Mouse (Mus musculus) cerebellum, adult 9-11 months (tissue): ENCODE results near the gene Rassf5.
A peak's percentile ranks its signal among the peaks of the same experiment; 100 is the strongest.

Experiments
- DNase-seq: peaks from one replicate; pipeline ENCODE4 v3.0.0; 2022

The Rassf5 gene

GRCm38 (mm10) chr1:131207531-131207930, 37.5 kb downstream of the Rassf5 start:
- peak; percentile 25 for DNase-seq

DNA sequence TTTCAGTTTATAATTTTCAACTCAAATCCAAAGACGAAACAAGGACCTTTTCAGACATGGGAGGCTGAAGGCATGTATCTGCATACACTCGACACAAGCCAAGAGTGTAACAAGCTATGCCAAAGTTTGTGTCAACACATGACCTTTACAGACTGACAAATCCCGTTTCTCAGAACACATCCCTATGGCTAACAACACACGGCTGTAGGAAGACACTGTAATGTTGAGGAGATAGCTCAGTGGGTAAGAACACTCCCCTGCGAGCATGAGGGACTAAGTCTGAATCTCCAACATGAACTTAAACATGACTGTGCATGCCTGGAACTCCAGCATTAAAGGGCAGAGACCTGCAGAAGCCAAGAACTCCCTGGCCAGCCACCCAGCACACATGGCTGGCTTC, 38.7 kb downstream of the Rassf5 start:
- no peak for DNase-seq

DNA sequence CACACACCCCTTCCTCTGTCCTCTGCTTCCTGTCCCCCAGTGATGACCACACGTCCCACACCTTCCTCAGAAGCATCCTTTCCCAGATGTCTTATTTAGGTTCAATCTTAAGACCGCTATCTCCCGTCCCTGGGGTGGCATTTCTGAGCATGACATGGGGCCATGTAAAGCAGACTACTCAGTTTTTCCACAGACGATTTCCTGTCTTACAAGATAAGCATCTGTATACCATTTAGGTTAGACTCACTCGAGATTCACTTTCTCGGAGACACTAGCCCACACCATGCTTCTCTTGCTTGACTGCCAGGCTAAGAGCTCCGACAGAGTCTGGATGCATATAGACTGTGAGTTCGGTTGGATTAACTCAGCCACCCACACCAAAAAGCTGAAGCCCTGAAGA, 40.6 kb downstream of the Rassf5 start:
- no peak for DNase-seq

- DNase-seq: no peak
These were observed 43.7 kb downstream of the Rassf5 start for GRCm38 (mm10) chr1:131201391-131201790.

- DNase-seq: no peak
These were observed 44.5 kb downstream of the Rassf5 start for GRCm38 (mm10) chr1:131200588-131200987.

DNA sequence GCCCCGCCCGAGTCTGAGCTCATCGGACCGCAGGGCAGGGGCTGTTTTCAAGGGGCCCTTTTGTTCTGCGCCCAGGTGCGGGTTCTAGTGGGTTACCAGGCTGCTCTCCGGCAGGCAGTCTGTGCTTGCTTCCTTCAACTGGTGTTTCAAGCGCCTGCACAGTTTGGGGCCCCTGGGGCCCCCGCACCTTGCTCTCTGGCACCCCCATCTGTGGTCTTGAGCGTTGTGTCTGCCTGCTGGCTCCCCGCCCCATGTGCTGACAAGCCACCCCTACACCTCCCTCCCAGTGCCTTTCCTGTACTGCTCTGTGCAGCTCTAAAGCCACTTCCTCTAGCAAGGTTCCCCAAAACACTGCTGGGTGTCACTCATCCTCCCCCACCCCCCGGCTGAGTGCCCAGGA, 45.1 kb downstream of the Rassf5 start:
- DNase-seq: peak; percentile 22

GRCm38 (mm10) chr1:131199118-131199821, 45.8 kb downstream of the Rassf5 start:
- peak; percentile 66 for DNase-seq

GRCm38 (mm10) chr1:131198417-131198960, 46.6 kb downstream of the Rassf5 start:
- DNase-seq: no peak

GRCm38 (mm10) chr1:131196107-131196506, 49.0 kb downstream of the Rassf5 start:
- no peak for DNase-seq

DNA sequence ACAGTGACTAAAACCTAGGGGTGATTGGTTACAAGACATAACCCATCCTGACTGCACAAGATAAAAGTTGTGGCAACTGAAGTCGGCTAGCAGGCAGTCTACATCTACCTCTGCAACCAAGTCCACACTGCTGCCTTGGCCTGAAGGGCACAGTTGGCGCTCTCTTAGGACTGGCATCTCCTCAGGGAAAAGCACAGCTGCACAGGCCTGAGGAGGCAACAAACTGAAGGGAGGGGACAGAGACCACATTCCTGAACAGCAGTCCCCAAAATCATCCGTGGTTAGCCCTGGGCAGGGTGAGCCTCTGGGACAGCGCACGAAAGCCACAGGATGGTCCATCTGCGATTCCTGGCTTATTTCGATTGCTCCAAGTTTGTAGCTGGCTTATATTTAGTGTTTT, 49.4 kb downstream of the Rassf5 start:
- DNase-seq: no peak

DNA sequence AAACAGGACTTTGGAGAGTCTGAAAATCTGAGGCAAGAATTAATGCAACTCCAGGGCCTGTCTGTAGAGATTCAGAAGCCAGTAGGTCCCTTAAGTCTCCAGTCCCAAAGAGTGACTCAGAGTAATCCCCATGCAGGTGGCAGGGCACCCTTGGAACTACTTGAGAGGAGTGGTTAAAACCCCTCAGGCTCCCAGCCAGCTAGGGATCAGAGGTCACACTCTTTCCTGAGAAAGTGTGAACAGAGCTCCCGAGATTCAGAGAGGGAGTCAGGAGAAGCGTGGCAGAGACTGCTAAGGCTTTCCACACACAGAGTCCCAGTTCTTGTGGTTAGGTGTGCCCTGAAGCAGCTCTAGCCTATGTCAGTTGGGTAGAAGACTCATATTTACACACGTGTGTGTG, 51.3 kb downstream of the Rassf5 start:
- no peak for DNase-seq

GRCm38 (mm10) chr1:131188655-131189054, 56.4 kb downstream of the Rassf5 start:
- no peak for DNase-seq

DNA sequence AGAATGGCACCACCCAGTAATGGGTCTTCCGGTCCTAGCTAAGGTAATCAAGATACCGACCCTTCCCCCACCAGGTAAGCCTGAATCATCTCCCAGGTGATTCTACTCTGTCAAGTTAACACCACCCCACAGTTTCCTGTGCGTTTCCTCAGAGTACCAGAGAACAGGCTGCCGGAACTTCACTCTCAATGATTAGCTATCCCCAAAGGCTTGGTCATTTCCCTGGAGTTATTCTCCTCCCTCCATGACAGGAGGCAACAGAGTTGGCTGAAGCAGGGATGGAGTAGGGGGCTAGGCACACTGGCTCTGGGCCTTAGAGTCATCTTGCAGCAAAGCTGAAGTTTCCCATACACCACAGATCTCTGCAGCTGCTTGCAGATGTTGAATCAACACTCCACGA, 57.2 kb downstream of the Rassf5 start:
- DNase-seq: no peak

- DNase-seq: no peak
These were observed 58.1 kb downstream of the Rassf5 start for GRCm38 (mm10) chr1:131186995-131187394.

GRCm38 (mm10) chr1:131185821-131186506, 59.1 kb downstream of the Rassf5 start:
- no peak for DNase-seq

DNA sequence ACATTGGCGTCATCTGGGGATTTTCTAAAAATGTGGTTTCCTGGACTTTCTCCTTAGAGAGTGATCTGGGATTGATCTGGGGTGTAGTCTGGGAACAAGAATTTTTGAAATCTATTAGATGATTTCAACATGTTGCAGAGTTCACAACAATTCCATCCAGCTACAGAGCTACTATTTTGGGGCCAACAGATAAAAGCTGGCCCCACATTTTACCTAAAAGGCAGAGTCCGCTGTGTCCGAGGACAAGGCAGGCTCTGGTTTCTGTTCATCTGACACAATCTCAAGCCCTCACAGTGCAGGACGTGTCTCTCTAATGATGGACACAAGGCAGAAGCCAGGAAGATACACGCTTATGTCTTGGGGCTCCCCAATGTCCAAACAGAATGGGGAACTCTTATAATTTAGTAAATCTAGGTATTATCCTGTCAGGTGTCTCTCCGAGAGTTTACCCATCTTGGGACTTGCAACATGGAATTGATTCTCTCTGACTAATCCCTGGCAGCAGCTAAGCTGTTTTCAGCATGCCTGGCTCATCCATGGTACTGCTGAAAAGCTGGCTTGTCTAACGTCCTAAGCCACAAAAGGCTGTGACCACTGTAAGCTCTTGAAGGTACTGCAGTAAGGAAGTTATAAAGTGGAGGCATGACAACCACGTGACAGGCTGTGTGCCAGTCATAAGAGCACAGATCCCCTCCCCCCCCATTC, 60.0 kb downstream of the Rassf5 start:
- DNase-seq: no peak

DNA sequence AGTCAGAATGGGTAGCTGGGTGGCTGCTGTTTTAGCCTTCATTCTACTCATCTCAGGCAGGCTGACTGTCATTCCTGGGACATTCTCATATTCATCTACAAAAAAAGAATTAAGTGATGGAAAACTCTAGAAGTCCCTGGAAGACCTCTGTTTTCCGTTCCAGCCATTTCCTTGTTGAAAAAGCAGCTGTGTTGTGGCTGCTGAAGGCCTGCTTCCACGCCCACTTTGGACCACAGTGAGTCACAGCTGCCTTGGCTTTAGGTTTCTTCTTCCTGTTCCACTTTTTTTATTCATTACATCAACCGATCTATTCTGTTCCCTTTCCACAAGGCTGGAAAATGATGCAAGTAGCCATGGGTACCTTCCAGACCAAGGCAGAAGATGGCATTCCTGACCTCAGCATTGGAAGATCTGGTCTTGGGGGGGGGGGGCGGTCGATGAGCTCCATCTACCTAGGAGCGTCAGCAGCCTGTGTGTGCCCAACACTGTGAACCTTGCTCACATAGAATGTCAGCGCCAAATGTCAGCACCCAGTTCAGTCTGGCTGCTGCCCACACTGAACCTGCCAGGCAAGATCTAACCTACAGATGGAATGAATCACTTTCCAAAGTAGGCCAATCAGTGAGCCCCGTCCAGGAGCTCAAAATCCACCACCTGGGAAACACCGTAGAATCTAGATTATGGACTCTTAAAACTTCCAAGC, 60.7 kb downstream of the Rassf5 start:
- DNase-seq: no peak

DNA sequence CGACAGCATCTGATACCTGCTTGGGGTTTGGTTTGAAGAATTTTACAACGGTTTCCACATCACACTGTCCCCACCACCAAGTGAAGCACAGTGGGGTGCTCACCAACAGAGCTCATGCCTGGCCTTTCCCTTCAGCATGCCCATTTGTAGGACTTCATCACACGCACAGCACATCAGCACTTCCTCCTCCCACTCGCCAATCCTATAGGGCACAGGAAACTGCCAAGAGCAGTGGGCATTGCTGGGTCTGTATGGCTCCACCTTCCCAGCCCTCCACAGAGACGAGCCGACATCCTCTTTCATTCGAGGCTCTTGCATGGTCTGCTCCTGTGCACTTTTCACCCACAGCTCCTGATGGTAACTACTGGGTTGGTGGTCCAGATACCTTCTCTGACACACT, 61.9 kb downstream of the Rassf5 start:
- DNase-seq: no peak

DNA sequence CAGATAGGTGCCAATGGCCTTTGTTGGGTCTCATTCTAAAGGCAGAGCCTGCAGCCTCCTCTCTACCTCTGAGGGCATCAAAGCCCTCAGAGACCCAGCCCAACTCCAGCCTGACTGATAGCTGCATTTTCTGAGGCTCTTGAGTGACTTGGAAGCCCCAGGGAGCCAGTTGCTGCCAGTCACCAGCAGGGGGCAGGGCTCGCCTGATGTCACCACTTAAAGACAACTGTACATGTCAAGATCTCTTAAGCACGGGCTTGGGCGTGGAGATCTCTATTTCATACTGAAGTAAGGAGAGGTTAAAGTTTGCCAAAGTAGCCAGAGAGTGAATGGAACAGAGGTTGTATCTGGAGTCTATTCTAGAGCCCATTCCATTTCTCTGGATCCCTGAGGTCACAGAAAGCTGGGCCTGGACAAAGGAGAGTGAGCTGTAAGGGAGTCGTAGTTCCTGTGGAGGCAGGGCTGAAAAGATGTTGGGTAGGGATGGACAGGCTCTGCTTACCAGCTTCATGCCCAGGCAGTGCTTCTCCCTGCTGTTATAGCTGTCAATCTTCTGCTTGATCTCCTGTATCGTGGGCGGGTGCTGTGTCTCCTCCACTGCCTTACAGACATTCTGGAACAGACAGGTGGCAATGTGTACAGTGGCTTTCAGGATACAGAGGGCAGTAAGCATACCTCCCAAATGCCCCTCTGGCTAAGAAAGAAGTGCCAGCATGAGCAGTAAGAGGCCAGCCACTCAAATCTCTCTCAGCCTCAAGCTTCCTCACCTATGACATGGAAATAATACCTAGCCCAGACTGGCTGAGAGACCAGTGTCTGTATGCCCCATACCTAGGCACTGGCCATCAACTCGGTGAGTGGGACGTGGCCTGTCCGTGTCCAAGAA, 63.2 kb downstream of the Rassf5 start:
- peak; percentile 66 for DNase-seq

DNA sequence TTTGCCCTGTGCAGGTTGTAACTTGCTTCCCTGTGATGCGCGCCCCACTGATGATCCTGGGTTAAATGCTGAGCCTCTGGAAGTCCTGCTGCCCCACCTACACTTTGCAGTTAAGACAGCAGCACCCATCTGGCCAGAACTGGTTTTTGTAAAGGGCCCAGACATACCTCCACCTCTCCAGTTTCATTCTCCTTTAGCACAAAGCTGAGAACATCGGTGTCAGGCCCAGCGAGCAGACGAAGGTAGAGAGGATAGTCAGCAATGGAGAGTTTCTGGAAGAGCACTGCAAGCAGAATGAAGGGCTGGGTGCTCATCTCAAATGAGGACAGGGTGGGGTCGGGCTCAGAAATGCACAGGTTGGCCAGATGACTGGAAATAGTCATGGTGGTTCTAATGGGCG, 64.7 kb downstream of the Rassf5 start:
- DNase-seq: no peak

GRCm38 (mm10) chr1:131178083-131178482, 67.0 kb downstream of the Rassf5 start:
- no peak for DNase-seq

DNA sequence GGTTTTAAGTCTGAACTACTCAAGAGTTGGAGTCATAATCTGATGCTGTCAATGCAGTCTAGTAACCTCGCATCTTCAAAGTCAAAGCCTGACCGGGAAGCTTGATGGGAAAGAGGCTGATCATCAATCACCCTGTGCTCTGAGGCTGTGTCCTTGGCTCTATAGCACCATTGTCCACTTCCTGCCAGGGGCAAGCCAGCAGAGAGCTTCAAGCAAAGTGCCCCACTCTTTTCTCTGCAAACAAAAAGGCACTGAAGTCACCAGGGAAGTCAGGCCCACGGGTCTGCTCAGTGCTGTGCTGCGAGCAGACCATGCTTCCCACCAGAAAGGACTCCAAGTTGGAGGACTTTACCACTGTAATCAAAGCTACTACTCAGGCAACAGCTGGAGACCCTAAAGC, 67.8 kb downstream of the Rassf5 start:
- no peak for DNase-seq
